Mouse (Mus musculus): Measurements from ENCODE around the gene Kalrn.

Kalrn gene

GRCm38 (mm10) chr16:34504250-34504649, 69.1 kb downstream of the Kalrn start:
- no peak for DNase-seq (ENCODE audit: low read depth, low spot score)

GRCm38 (mm10) chr16:34502110-34502509, 71.2 kb downstream of the Kalrn start:
- DNase-seq (ENCODE audit: low read depth, low spot score): no peak

- DNase-seq (ENCODE audit: low read depth, low spot score): no peak
Observed at GRCm38 (mm10) chr16:34494741-34495140, 78.6 kb downstream of the Kalrn start.

- DNase-seq (ENCODE audit: low read depth, low spot score): no peak
Observed at GRCm38 (mm10) chr16:34493914-34494313, 79.4 kb downstream of the Kalrn start.

DNA sequence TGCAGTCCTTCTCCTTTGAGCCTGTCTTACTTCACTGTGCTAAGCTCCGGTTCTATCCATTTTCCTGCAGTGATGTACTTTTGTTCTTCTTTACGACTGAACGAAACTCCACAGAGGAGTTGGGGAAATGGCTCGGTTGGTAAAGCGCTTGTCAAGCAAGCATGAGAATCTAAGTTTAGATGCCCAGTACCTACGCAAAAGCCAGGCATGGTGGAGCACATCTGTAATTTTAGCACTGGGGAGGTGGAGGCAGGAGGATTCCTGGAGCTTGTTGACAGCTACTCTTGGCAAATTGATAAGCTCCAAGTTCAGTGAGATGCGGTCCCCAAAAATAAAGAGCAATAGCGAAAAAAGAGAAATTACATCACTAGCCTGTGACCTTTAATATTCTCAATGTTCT, 82.1 kb downstream of the Kalrn start:
- DNase-seq (ENCODE audit: low read depth, low spot score): no peak

- DNase-seq (ENCODE audit: low read depth, low spot score): no peak
Observed at GRCm38 (mm10) chr16:34490506-34490905, 82.8 kb downstream of the Kalrn start.

GRCm38 (mm10) chr16:34489805-34490325, 83.5 kb downstream of the Kalrn start:
- no peak for DNase-seq (ENCODE audit: low read depth, low spot score)

DNA sequence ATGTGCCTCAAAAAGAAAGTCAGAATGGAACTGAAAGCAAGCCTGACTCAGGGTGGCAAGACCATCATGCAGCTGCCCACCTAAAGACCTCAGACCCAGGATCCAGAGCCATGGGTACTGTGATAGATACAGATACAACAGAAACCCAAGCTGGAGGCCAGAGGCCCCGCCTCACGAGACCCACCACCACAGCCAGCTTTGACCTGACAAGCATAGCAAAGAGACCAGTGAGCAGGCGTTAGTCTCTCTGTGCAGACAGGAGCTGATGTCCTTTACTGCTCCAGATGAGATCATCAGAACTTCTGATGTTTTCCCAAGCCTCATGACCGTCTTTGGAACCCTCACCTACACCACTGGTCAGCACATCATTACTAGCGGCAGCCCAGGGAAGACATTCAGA, 85.5 kb downstream of the Kalrn start:
- DNase-seq (ENCODE audit: low read depth, low spot score): no peak

GRCm38 (mm10) chr16:34487268-34487667, 86.1 kb downstream of the Kalrn start:
- no peak for DNase-seq (ENCODE audit: low read depth, low spot score)

- DNase-seq (ENCODE audit: low read depth, low spot score): no peak
Observed at GRCm38 (mm10) chr16:34485483-34485882, 87.8 kb downstream of the Kalrn start.

DNA sequence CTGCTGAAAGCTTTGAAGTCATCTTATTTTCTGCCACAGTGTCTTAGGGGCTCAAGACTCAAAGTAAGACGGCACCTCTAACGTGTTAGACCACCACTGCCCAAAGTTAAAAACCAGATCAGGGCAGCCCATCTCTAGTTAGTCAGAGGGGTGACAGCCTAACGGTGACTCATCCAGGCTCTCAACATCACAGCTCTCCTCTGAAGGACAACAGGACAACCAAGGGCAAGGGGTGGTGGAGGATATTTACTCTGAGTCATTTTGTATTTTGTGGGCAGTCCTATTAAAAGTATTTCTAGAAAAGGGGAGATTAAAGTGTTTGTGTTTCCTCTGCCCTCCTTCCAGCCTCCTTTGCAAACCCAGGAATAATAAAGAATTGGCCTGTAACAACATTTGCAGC, 88.4 kb downstream of the Kalrn start:
- no peak for DNase-seq (ENCODE audit: low read depth, low spot score)

DNA sequence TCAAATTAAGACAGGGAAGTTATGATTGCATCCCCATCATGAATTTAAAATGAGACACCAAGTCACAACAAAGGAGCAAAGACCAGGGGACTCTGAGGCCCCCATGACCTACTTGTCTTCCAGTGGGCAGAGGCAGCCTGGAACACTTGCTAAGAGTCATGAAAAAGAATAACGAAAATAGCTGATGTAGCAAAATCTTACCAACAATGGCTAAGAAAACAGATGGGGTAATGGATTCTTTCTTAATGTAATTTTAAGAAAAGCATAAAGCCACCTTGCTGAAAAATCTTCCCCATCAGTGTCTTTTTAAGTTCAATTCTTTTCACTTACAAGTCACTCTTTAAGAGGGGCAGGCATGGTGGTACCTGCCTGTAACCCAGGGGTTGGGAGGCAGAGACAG, 89.1 kb downstream of the Kalrn start:
- no peak for DNase-seq (ENCODE audit: low read depth, low spot score)

DNA sequence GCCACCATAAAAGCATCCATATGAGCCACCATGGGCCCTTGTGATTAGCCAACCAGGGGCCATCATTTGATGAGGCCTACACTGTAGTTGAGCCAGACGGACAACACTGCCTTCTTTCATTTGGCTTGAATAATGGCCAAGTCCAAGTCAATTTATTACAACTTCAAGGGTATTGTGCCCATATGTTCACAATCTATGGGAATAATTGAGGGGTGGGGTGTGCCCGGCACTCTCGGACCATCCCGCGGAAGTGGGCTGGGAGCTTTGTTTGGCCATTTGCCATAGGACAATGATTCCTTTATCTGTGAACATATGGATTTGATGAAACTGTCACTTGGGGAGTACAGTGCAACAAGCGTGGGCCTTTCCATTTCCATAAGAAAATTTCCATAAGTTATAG, 89.6 kb downstream of the Kalrn start:
- no peak for DNase-seq (ENCODE audit: low read depth, low spot score)

- DNase-seq (ENCODE audit: low read depth, low spot score): no peak
Observed at GRCm38 (mm10) chr16:34474741-34475140, 98.6 kb downstream of the Kalrn start.

GRCm38 (mm10) chr16:34473891-34474290, 99.4 kb downstream of the Kalrn start:
- no peak for DNase-seq (ENCODE audit: low read depth, low spot score)

GRCm38 (mm10) chr16:34471441-34471840, 101.9 kb downstream of the Kalrn start:
- no peak for DNase-seq (ENCODE audit: low read depth, low spot score)

GRCm38 (mm10) chr16:34470343-34470742, 103.0 kb downstream of the Kalrn start:
- no peak for DNase-seq (ENCODE audit: low read depth, low spot score)

DNA sequence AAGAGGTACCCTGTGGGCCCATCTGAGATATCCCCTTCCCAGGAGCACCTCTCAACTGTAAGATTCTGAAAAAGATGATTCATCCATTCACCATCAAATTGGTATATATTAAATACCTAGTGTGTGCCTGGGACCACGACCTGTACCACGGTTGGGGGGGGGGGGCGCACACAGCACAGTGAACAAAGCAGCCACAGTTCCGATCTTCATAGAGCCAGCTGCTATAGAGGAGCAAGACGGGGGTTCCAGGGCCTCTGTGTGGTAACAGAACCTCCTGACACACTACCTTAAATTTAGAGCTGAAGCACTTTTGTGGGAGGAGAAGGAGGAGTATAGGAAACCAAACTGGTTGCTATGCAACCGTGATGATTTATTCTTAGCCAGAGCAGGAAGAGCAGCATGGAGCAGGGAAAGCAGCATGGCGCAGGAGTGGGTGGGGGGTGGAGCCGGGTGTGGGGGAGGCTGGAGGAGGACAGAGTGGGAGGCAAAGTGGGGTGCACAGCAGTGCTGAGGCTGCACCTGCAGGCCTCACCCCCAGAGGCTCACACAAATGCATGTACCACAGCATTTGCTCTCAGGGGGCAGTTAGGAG, 104.0 kb downstream of the Kalrn start:
- DNase-seq (ENCODE audit: low read depth, low spot score): no peak

DNA sequence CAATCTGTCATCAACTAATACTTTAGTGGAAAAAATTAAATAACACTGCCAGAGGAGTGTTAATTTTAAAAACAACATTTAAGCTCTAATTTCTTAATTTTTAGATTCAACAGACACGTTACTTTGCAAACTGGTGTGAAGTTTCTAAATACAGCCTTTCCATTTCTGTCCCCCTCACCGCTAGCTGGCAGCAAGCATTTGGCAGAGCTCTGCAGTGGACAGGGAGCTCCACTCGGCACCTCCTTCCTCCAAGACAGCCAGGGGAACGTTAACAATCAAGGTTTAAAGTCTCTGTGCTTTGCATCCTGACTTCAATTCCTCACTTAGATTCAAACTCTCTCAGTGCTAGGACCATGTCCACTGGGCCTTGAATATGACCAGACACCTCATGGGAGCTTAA, 106.7 kb downstream of the Kalrn start:
- DNase-seq (ENCODE audit: low read depth, low spot score): no peak

DNA sequence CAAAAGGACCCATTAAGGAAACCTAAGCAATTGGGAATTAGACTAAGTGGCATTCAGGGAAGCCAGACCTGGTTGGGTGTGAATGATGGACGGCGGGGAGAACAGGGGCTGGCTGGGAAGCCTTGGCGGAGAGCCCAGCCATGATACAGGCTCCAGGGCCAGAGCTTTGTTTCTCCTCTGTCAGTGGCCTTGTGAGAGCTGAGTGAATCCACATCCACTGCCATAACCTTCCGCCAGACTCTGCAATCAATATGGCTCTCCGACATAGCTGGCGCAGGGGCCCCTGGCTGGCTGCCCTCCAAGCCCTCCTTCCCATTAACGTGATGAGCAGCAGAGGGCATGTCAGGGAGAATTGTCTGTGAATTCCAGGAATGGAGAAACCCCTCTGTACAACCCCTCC, 117.0 kb downstream of the Kalrn start:
- no peak for DNase-seq (ENCODE audit: low read depth, low spot score)

- DNase-seq (ENCODE audit: low read depth, low spot score): no peak
Observed at GRCm38 (mm10) chr16:34445666-34446065, 127.7 kb downstream of the Kalrn start.

GRCm38 (mm10) chr16:34441704-34442103, 131.6 kb downstream of the Kalrn start:
- no peak for DNase-seq (ENCODE audit: low read depth, low spot score)

DNA sequence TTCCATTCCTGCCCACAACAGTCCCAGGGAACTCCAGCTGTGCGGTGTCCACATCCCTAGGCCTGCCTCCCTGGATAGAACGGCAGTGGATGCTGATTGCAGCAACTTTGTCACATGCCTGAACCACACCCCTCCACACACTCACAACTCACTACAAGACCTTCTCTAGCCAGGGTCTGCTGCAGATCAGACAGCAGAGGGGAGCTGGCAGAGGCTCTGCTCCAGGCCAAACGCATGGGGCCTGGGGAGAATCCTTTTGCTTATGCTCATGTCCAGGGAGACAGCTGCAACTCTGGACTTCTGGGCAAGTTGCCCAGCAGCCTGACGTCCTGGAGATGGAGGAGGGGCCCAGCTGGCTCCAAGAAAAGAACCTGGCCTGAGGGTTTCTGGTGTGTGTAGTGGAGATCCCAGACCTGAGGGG, 132.3 kb downstream of the Kalrn start:
- no peak for DNase-seq (ENCODE audit: low read depth, low spot score)

DNA sequence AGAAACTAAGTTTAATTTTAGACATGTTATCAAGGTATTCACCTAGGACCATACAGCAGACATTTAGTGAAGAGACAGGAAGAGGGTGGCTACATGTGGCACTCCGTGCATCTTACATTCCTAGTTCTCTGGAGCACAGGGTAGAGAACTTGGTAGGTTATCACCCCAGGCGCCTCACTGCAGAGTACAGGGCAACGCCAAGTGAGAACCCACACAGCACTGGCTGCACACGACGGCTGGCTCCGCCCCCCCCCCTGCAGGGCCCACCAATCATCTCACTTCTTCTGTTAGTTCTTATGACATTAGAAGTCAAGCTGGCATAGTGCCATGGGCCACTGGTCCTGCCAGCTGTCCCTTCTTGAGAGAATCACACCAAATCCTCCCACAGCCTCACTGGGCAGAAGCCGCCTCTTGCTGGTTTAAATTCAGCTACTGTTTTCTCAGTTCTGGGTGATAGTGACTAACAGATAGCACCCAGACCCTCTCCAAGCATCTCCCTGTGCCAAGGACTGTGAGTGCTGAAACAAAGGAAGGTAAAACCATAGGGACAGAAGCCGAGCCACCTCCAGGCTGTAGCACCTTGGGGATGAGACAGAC, 133.2 kb downstream of the Kalrn start:
- DNase-seq (ENCODE audit: low read depth, low spot score): no peak

All from CD4-positive helper T cell, adult 2 months (primary cell).